Mouse (Mus musculus) hindbrain, embryonic 14.5 days (tissue): ENCODE measurements around the gene Fbxw21. TPM values are rescaled to one million over a fixed set of nuclear protein-coding genes. Genes with fewer than 3 reads are reported as not detected.

Experiments used
- ATAC-seq: fragments of 200-750 bp; cut with Nextera tagmentation; 2 replicates; pipeline ENCODE4 v1.8.0; 2017; ENCODE audit warnings: moderate number of reproducible peaks, mild to moderate bottlenecking, moderate TSS enrichment, moderate library complexity; ENCODE audit not compliant: low FRiP score
- DNase-seq: peaks from one replicate; pipeline ENCODE4 v3.0.0-alpha.2; 2015; ENCODE audit warnings: low spot score
- H3K27ac ChIP-seq: fragments of 300-500 bp; sonication (generic); 2 replicates; pipeline ENCODE4 v1.5.1; 2014; ENCODE audit warnings: mild to moderate bottlenecking, moderate library complexity
- H3K27me3 ChIP-seq: fragments of 300-500 bp; sonication (generic); 2 replicates; pipeline ENCODE4 v1.6.1; 2014; ENCODE audit warnings: mild to moderate bottlenecking, low read length, mixed read lengths; ENCODE audit not compliant: control insufficient read depth, insufficient read depth
- H3K36me3 ChIP-seq: fragments of 300-500 bp; sonication (generic); replicated peaks from 2 replicates; pipeline ENCODE4 v1.6.1; 2014; ENCODE audit not compliant: control insufficient read depth, insufficient read depth
- H3K4me1 ChIP-seq: fragments of 300-500 bp; sonication (generic); replicated peaks from 2 replicates; pipeline ENCODE4 v1.6.1; 2014; ENCODE audit warnings: antibody characterized with exemption, low read length, mixed read lengths; ENCODE audit not compliant: control insufficient read depth, insufficient read depth
- H3K4me2 ChIP-seq: fragments of 300-500 bp; sonication (generic); replicated peaks from 2 replicates; pipeline ENCODE4 v1.6.1; 2014; ENCODE audit warnings: mild to moderate bottlenecking, moderate library complexity
- H3K4me3 ChIP-seq: fragments of 300-500 bp; sonication (generic); replicated peaks from 2 replicates; pipeline ENCODE4 v1.5.1; 2014; ENCODE audit warnings: mild to moderate bottlenecking, low read length
- H3K9ac ChIP-seq: fragments of 300-500 bp; sonication (generic); 2 replicates; pipeline ENCODE4 v1.6.1; 2014
- H3K9me3 ChIP-seq: fragments of 300-500 bp; sonication (generic); 2 replicates; pipeline ENCODE4 v1.6.1; 2016; ENCODE audit warnings: low read length; ENCODE audit not compliant: control insufficient read depth
- WGBS: fragments of 180-500 bp; shearing (Covaris S2); extraction: QIAGEN DNeasy Blood & Tissue Kit; methylation state at CpG from one replicate; pipeline ENCODE4 v1.1.7; 2014; 5-methylcytosine and 5-hydroxymethylcytosine counted together
- polyA plus RNA-seq: library from polyadenylated mRNA; unstranded; fragments of >200 nt; fragmentation: Nextera tagmentation; extraction: Ambion mirVana; gene quantifications from 2 replicates; pipeline ENCODE4 v1.2.1, GENCODE M21; 2014

Fbxw21 gene
- polyA plus RNA-seq, 1 experiment from 2014 or later, result not detected

DNA sequence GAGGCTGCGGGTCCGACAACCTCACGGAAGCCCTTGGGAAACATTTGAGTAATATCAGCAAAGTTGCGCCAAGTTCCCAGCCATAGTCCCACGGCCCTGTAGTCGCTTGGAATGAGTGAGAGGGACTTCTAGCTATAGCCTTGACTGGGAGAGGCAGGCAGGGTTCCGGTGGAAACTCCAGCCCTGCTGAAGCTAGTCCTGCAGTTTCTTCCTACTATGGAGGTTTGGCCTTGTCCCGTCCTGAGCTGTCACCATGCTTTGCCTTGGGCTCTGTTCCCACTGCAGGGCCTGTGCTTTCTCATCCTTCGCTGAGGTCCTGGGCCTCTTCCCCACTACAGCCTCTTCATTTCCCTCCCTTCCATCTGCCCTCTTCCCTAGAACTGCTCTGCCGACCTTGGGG lies 45.6 kb downstream of the Fbxw21 start:
- Histone ChIP-seq H3K4me1 (no peaks in the 10 kb centered on the region), H3K27me3 (no peaks in the 10 kb centered on the region), H3K27ac (no peak overlapping the region), H3K4me3 (no peak overlapping the region), H3K4me2 (no peak overlapping the region), H3K9ac (no peak overlapping the region), H3K36me3 (peaks cover 85% of the 10 kb centered on the region), H3K9me3 (no peaks in the 10 kb centered on the region)
- DNase-seq (no peak), ATAC-seq (no peak)
- 94% methylated on average over 10 of the region's 10 CpGs for WGBS

- Histone ChIP-seq H3K27ac (no peak overlapping the region), H3K36me3 (peaks cover 99% of the 10 kb centered on the region), H3K9me3 (no peaks in the 10 kb centered on the region), H3K9ac (no peak overlapping the region), H3K4me3 (no peak overlapping the region), H3K4me1 (no peaks in the 10 kb centered on the region), H3K27me3 (no peaks in the 10 kb centered on the region), H3K4me2 (no peak overlapping the region)
- DNase-seq (no peak), ATAC-seq (no peak)
- 88% methylated on average over 7 of the region's 7 CpGs for WGBS
These were observed 47.0 kb downstream of the Fbxw21 start for GRCm38 (mm10) chr9:109114871-109115270.

DNA sequence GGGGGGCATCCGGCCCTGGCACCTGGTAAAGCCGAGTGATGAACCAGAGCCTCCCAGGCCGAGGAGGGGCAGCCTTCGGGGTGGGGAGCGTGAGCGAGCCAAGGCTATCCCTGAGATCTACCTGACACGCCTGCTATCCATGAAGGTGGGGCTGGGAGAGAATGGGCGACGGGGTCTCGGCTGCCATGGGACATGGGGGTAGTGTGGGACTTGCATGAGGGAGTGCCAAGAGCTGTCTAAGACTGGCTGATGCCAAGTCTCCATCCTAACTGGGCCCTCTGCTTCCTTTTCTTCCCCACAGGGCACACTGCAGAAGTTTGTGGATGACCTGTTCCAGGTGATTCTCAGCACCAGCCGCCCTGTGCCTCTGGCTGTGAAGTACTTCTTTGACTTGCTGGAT lies 47.6 kb downstream of the Fbxw21 start:
- Histone ChIP-seq H3K4me1 (no peaks in the 10 kb centered on the region), H3K36me3 (peaks cover 100% of the 10 kb centered on the region), H3K9me3 (no peaks in the 10 kb centered on the region), H3K27ac (no peak overlapping the region), H3K9ac (no peak overlapping the region), H3K4me3 (no peak overlapping the region), H3K4me2 (no peak overlapping the region), H3K27me3 (no peaks in the 10 kb centered on the region)
- ATAC-seq (no peak), DNase-seq (no peak)
- WGBS, result 95% methylated on average over 11 of the region's 11 CpGs

- no peak for DNase-seq
- Histone ChIP-seq H3K4me1 (no peaks in the 10 kb centered on the region), H3K27me3 (no peaks in the 10 kb centered on the region), H3K9ac (no peak overlapping the region), H3K4me2 (no peak overlapping the region), H3K36me3 (peaks cover 100% of the 10 kb centered on the region), H3K27ac (no peak overlapping the region), H3K9me3 (no peaks in the 10 kb centered on the region), H3K4me3 (no peak overlapping the region)
- WGBS, result 92% methylated on average over 8 of the region's 8 CpGs
- no peak for ATAC-seq
These were observed 48.5 kb downstream of the Fbxw21 start for GRCm38 (mm10) chr9:109113331-109113730.

- Histone ChIP-seq H3K4me3 (no peak overlapping the region), H3K9ac (no peak overlapping the region), H3K36me3 (peaks cover 100% of the 10 kb centered on the region), H3K4me1 (no peaks in the 10 kb centered on the region), H3K27me3 (no peaks in the 10 kb centered on the region), H3K27ac (no peak overlapping the region), H3K9me3 (no peaks in the 10 kb centered on the region), H3K4me2 (no peak overlapping the region)
- DNase-seq (no peak), ATAC-seq (no peak)
- WGBS, result 94% methylated on average over 9 of the region's 9 CpGs
These were observed 50.2 kb downstream of the Fbxw21 start for GRCm38 (mm10) chr9:109111591-109111990.

GRCm38 (mm10) chr9:109111101-109111500 lies 50.7 kb downstream of the Fbxw21 start:
- Histone ChIP-seq H3K36me3 (peaks cover 100% of the 10 kb centered on the region), H3K4me1 (no peaks in the 10 kb centered on the region), H3K27me3 (no peaks in the 10 kb centered on the region), H3K9ac (no peak overlapping the region), H3K27ac (no peak overlapping the region), H3K4me3 (no peak overlapping the region), H3K9me3 (no peaks in the 10 kb centered on the region), H3K4me2 (no peak overlapping the region)
- no peak for ATAC-seq
- DNase-seq, result no peak
- WGBS, result 92% methylated on average over 4 of the region's 4 CpGs

GRCm38 (mm10) chr9:109110240-109110639 lies 51.6 kb downstream of the Fbxw21 start:
- Histone ChIP-seq H3K9me3 (no peaks in the 10 kb centered on the region), H3K27ac (no peak overlapping the region), H3K36me3 (peaks cover 100% of the 10 kb centered on the region), H3K27me3 (no peaks in the 10 kb centered on the region), H3K4me3 (no peak overlapping the region), H3K9ac (no peak overlapping the region), H3K4me1 (no peaks in the 10 kb centered on the region), H3K4me2 (no peak overlapping the region)
- DNase-seq, result no peak
- WGBS, result 93% methylated on average over 11 of the region's 11 CpGs
- no peak for ATAC-seq

- DNase-seq (no peak), ATAC-seq (no peak)
- Histone ChIP-seq H3K4me2 (no peak overlapping the region), H3K36me3 (peaks cover 98% of the 10 kb centered on the region), H3K27ac (no peak overlapping the region), H3K9ac (no peak overlapping the region), H3K4me3 (no peak overlapping the region), H3K9me3 (no peaks in the 10 kb centered on the region), H3K27me3 (no peaks in the 10 kb centered on the region), H3K4me1 (0 out of 2 replicates have a peak, but pooled peaks cover 5% of the 10 kb centered on the region)
- 84% methylated on average over 6 of the region's 6 CpGs for WGBS
These were observed 54.5 kb downstream of the Fbxw21 start for GRCm38 (mm10) chr9:109107341-109107740.

- Histone ChIP-seq H3K27me3 (no peaks in the 10 kb centered on the region), H3K9me3 (no peaks in the 10 kb centered on the region), H3K4me2 (no peak overlapping the region), H3K36me3 (peaks cover 94% of the 10 kb centered on the region), H3K4me1 (0 out of 2 replicates have a peak, but pooled peaks cover 5% of the 10 kb centered on the region), H3K9ac (no peak overlapping the region), H3K4me3 (no peak overlapping the region), H3K27ac (no peak overlapping the region)
- DNase-seq, result no peak
- ATAC-seq, result no peak
- WGBS, result 94% methylated on average over 12 of the region's 12 CpGs
These were observed 56.2 kb downstream of the Fbxw21 start for GRCm38 (mm10) chr9:109105648-109106047.

DNA sequence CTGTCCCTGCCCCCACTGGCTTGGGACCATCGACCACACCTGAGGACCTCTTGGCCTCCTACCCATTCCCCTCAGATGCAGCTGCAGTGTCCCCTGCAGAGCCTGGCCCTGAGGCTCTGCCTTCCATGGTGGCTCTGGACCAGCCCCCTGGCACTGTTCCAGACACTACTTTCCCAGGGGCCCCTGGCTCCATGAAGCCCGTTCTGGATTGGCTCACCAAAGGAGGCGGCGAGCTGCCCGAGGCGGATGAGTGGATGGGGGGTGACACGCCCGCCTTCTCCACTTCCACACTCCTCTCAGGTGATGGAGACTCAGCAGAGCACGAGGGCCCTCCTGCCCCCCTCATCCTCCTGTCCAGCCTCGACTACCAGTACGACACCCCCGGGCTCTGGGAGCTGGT lies 56.8 kb downstream of the Fbxw21 start:
- peak; percentile 60 for DNase-seq
- H3K4me1 ChIP-seq, result 0 out of 2 replicates have a peak, but pooled peaks cover 5% of the 10 kb centered on the region
- WGBS, result 75% methylated on average over 12 of the region's 12 CpGs
- no peak overlapping the region for H3K27ac ChIP-seq
- no peak overlapping the region for H3K9ac ChIP-seq
- 0 out of 2 replicates have a peak, but pooled peaks have one; percentile 31 for ATAC-seq
- no peaks in the 10 kb centered on the region for H3K9me3 ChIP-seq
- H3K27me3 ChIP-seq, result no peaks in the 10 kb centered on the region
- H3K4me3 ChIP-seq, result no peak overlapping the region
- peaks cover 94% of the 10 kb centered on the region for H3K36me3 ChIP-seq
- no peak overlapping the region; the same call in 1 of the 2 replicates for H3K4me2 ChIP-seq
